Mouse (Mus musculus) monocyte, adult 5-6 weeks (primary cell): ENCODE measurements around the gene Lsp1. TPM values are rescaled to one million over a fixed set of nuclear protein-coding genes. Genes with fewer than 3 reads are reported as not detected.

Experiments
- ATAC-seq: fragments of 153-309, 156-312 bp; replicated peaks from 2 replicates; pipeline ENCODE4 v1.8.0; 2017; ENCODE audit warnings: mild to moderate bottlenecking; ENCODE audit not compliant: low TSS enrichment, insufficient number of reproducible peaks, severe bottlenecking, poor library complexity, low FRiP score
- total RNA-seq: library from RNA; stranded (forward); fragments of 200-1000, 200-491, 200-594 nt; gene quantifications from 3 replicates; pipeline ENCODE4 v1.2.3, GENCODE M21; 2017

The Lsp1 gene
- 1,011 to 1,374 TPM (median 1,247 TPM) in 3 replicates for total RNA-seq

DNA sequence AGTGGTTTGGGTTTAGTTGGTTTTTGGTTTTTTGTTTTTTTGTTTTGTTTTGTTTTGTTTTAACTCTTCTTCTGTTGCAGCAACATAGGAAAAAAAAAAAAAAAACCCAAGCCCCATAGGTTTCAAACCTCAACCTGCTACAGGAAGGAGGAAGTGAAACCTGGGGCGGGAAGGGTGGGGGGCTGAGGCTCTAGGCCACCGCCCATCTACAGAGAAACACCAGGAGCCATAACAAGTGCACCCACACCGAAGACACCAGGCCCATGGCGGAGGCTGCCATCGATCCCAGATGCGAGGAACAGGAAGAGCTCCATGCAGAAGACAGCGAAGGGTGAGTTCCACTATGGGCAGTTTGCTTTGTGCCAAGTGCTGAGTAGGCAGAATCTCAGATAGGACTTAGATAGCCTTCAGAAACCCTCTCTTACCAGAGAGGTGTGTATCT lies at the start of gene Lsp1:
Gene Lsp1 (plus strand): TSS at position 174 of the 442 bp plus-strand sequence.
- peak; percentile 41 for ATAC-seq

DNA sequence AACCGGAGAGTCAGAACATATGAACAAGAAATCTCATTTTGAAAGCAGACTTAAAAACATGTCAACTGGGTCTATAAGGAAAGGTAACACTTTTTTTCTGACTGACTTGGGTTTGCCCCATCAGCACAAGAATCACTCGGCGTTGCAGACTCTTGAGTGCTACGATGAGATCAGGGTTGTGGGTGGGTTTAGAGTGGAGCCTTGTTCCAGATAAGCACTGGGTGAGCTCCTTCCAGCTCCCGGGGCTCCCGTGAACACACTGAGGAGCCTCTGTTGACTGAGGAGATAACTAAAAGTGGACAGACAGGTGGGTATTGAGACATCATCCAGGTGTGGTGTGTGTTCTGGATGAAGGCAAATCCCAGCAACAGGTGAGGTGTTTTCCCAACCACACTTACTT lies 47.3 kb upstream of the Lsp1 start:
- no peak for ATAC-seq

DNA sequence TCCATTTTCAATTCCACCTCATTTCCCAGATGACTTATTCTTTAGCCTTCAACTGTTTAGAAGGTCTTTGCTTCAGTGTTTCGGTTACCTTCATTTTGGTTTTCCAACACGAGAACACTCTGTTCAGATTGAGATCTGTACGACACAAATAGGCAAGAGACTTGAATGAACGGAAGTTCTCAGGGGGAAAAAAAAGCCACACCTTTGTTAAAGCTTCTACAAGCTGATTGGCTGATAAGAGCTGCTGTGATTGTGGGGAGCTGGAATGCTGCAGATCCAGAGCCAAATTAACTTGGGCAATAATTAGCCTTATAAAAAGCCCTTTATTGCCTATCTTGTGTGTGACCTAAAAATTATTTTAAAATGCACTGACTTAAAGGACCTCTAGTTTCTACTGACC lies 45.3 kb upstream of the Lsp1 start:
- ATAC-seq: no peak

- no peak for ATAC-seq
These were observed 44.4 kb upstream of the Lsp1 start for GRCm38 (mm10) chr7:142416225-142416624.

DNA sequence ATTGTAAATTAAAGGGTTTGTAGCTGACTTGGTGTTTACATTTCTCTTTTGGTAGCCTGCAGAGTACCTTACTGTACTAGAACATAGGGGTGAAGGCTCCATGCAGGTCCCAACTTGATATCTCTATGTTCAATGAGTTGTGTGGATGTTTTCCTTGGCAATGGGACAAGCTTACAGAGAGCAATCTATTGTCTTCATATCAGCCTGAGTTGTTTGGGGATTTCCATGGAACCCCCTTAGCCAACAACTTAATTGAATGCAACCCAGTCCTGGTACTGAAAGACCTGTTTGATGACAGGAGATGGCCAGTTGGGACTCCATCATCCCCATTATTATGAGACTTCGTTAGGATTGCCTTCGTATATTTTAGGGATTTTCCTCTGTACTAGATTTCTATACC lies 42.6 kb upstream of the Lsp1 start:
- no peak for ATAC-seq

DNA sequence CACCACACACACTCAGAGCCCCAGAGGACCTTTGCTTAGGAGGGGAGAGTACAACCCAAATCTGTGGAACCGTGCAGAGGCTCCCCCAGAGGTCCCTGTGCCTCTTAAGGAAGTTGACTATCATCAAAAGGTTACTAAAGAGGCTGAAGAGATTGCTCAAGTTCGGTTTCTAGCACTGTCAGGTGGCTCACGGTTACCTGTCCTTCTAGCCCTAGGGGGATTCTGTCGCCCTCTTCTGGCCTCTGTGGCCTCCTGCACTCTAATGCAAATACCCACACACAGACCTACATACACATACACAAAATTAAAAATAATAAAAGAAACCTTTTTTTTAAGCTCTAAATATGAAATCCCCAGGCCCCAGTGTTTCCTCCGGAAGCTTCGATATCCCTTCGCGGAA lies 41.9 kb upstream of the Lsp1 start:
- ATAC-seq: no peak

GRCm38 (mm10) chr7:142419887-142420286 lies 40.7 kb upstream of the Lsp1 start:
- ATAC-seq: no peak

- no peak for ATAC-seq
These were observed 38.8 kb upstream of the Lsp1 start for GRCm38 (mm10) chr7:142421826-142422225.

DNA sequence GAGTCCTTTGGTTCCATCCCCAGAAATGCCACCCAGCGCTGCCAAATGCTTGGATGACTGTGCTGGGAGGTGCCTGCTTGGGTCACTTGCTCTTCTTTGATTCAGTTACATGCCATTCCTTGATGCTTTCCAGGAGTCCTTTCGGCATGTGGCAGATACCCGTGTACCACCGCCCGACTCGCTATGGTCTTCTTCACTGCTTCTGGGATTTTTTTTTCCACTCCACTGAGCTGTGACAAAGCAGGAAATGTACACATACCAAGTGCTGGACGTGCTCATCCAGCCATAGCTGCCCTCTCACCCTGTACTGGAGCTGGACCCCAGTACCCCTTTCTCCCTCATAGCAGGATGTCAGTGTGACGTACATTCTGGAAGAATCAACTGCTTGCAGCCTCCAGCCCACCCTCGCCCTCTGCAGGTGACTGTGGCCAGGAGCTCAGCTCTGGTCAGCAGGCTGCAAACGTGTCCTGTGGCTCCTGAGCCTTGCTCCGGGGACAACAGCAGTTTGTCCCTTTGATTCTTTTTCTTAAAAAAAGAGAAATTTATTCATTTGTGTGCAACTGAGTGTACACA lies 34.9 kb upstream of the Lsp1 start:
- no peak for ATAC-seq

GRCm38 (mm10) chr7:142428213-142428612 lies 32.4 kb upstream of the Lsp1 start:
- ATAC-seq: no peak

DNA sequence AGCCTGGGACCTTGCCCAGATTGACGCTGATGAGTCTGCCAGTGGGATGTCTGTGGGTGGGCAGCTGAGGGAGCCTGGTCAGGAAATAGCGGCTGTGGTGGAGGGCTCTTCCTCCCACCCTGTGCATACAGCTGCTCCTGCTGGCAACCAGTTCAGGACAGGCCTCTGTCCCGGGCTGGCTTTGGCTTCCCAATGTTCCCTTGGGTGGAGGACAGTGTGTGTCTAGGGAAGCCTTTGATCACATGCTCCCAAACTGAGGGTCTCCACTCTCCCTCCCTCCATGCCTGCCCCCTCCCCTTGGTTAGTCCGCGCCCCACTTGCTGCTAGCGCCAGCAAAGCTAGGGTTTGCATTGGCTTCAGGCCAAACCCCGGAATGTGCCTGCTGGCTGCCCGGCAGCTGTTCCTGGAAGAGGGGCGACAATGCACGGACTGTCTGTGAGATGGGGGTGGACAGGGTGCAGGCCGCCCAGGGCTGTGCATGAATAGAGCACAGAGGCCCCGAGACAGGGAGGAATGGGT lies 30.4 kb upstream of the Lsp1 start:
- no peak for ATAC-seq

DNA sequence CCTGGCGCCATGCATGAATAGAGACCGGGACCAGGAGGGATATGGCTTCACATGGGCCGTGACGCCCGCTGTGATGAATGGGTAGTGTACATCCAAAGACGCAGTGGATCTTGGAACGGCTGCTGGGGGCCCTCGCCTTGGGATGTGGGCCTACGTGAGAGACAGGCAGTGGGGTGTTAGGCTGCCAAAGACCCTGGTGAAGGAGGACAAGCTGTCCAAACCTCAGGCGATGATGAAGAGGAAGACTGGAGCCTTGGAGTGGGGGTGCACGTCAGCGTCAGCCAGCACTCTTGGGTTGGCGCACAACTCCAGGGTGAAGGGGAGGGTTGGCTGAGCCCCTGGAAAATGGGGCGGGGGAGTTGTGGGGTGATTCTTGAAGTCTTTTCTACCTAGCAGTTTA lies 29.5 kb upstream of the Lsp1 start:
- no peak for ATAC-seq

DNA sequence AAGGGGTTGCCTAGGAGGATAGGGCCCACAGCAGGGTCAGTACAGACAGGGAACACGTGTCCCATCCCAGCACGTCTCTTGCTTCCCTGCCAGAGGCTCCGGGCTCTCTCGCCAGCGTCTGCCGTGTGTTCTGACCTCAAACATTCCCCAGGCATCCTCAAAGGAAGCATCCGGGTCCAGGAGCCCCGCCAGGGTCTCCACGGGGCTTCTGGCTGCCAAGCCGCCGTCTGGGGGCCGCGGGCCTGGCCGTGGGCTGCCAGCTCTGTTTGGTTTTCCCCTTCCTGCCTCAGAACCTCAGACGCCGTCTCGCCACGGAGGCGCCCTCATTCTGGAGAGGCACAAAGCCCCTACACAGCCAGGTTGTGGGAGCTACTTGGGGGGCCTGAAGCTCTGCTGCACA lies 27.0 kb upstream of the Lsp1 start:
- ATAC-seq: no peak

GRCm38 (mm10) chr7:142434137-142434865 lies 26.3 kb upstream of the Lsp1 start, which contains the start of gene Syt8:
TSS of gene Syt8 (plus strand) at chr7:142434850.
- ATAC-seq: no peak

DNA sequence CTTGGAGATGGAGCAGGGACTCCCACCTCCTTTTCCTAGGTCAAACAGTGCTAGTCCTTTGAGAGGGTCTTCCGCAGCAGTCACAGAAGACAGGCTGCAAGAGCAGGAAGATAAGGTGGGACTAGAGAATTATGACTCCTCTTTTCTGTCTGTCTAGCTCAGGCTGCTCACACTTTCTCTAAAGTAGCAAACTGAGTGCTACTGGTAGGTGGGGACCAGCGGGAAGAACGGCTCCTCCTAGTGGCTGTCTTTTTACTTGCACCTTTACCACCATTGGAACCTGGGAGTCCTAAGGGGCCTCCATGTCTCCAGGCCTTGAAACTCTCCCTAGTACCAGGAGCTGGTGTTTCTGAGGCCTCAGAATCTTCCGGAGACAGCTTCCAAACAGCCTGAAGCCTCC lies 25.1 kb upstream of the Lsp1 start:
- peak; percentile 70 for ATAC-seq

GRCm38 (mm10) chr7:142437324-142437723 lies 23.3 kb upstream of the Lsp1 start:
- no peak for ATAC-seq

DNA sequence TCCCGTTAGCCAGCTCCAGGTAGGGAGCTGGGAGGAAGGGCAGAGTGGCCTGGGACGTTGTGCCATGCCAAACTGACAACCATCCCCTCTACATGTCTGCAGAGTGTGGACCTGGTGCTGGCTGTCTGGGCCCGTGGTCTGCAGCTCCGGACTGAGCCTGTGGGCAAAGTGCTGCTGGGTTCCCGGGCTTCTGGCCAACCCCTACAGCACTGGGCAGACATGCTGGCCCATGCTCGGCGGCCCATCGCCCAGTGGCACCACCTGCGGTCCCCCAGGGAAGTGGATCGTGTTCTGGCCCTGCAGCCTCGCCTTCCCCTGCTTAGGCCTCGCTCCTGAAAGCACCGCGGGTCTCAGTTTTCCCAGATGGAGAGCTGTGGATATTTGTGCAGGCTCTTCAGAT lies 20.6 kb upstream of the Lsp1 start:
- ATAC-seq: no peak

DNA sequence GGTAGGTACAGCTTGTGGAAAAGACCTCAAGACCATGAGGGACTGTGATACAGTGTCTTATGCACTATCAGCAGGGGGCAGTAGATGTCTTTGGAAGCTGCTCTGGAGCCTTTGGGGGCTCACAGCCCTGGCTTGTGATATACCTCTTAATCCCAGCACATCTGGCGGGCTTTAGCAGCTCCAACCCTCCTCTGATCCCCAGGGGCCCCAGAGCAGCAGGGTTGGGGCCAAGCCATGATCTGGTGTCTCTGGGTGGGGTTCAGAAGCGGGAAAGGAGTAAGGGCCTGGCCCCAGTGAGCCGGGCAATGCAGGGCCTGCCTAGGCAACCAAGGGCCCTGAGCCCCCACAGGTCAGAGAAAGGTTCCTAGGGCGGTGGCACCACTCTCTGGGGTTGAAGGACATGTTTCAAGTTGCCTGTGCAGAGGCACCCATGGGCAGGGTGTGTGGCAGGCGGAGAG lies 19.9 kb upstream of the Lsp1 start:
- no peak for ATAC-seq

- no peak for ATAC-seq
These were observed 19.0 kb upstream of the Lsp1 start, which contains the start of gene Tnni2 for GRCm38 (mm10) chr7:142441585-142441984. TSS of gene Tnni2 (plus strand) at chr7:142441808.
